Mouse (Mus musculus) lung, adult 2 months (tissue): Measurements from ENCODE around the gene Anks1b. TPM values are rescaled to one million over a fixed set of nuclear protein-coding genes. Genes with fewer than 3 reads are reported as not detected.

Source experiments
- DNase-seq: peaks from one replicate; pipeline ENCODE4 v3.0.0; 2022
- H3K4me1 ChIP-seq: fragments of 200-500 bp; 2 replicates; pipeline ENCODE4 v1.6.1; 2011; ENCODE audit warnings: low read length; ENCODE audit not compliant: control insufficient read depth, insufficient read depth
- H3K4me3 ChIP-seq: fragments of 200-500 bp; replicated peaks from 2 replicates; pipeline ENCODE3; 2011; ENCODE audit warnings: low read depth, mild to moderate bottlenecking, control low read depth, low read length; ENCODE audit errors: extremely low read depth
- CTCF ChIP-seq: fragments of 200-500 bp; IDR thresholded peaks from 2 replicates; pipeline ENCODE4 v1.5.1; 2011; ENCODE audit warnings: mild to moderate bottlenecking, low read length, control low read depth; ENCODE audit not compliant: insufficient read depth
- POLR2A ChIP-seq: fragments of 200-500 bp; IDR thresholded peaks from 2 replicates; pipeline ENCODE4 v1.6.1; 2011; ENCODE audit warnings: low read depth, mild to moderate bottlenecking, control low read depth, low read length, borderline replicate concordance; ENCODE audit errors: extremely low read depth
- WGBS: fragments of 180-500 bp; shearing (Covaris S2); methylation state at CpG from one replicate; pipeline ENCODE4 v1.1.7; 2018; 5-methylcytosine and 5-hydroxymethylcytosine counted together
- polyA plus RNA-seq: library from polyadenylated mRNA; depleted of rRNA; stranded (reverse); fragments of >200 nt; gene quantifications from 2 replicates; pipeline ENCODE4 v1.2.3, GENCODE M21; 2012

Anks1b gene
- polyA plus RNA-seq, 1 experiment = 0.41 TPM

DNA sequence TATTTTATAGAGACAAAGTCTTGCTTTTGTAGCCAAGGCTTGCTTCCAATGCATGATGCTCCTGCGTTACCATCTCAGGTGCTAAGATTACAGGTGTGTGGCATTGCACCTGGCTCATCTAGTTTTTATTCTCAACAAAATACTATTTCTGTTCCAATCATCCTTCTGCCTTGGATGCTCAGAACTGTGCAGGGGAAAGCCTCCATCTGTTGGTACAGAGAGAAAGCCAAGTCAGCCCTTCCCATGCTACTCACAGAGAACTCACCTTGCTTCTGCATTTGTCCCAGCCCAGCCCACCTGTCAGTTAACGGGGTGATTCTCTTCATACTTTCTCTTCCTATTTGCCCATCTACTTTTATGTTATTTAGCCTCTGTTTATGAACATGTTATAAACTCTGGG, 244.5 kb downstream of the Anks1b start:
- 80% methylated on average over 2 of the region's 2 CpGs for WGBS
- TF ChIP-seq POLR2A = no peak
- no peak overlapping the region for H3K4me3 ChIP-seq
- DNase-seq = no peak
- no peaks in the 10 kb centered on the region for H3K4me1 ChIP-seq

GRCm38 (mm10) chr10:90137538-90137937, 264.2 kb downstream of the Anks1b start:
- Histone ChIP-seq H3K4me3 (no peak overlapping the region), H3K4me1 (no peaks in the 10 kb centered on the region)
- no peak for DNase-seq
- no peak for TF ChIP-seq POLR2A
- no peak for TF ChIP-seq CTCF

GRCm38 (mm10) chr10:90140947-90141346, 267.6 kb downstream of the Anks1b start:
- no peak for TF ChIP-seq CTCF
- TF ChIP-seq POLR2A = no peak
- no peak for DNase-seq
- H3K4me1 ChIP-seq = no peaks in the 10 kb centered on the region
- H3K4me3 ChIP-seq = no peak overlapping the region

DNA sequence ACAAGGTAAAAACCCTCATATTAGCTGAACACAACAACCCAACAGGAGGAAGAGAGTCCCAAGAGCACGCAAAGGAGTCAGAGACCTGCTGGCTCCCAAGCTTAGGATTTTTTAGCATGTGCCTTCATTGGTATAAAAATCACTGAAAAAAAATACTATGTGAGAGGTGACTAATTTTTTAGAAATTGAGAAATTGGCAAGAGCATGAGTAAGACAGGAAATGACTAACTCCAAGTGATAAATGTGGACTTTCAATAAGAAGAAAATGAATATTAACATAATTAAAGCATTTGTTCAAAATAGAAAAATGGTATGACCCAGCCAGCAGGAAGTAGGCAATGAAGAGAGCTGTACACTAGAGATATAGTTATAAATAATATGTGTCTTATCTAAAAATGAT, 271.1 kb downstream of the Anks1b start:
- Histone ChIP-seq H3K4me1 (no peaks in the 10 kb centered on the region), H3K4me3 (no peak overlapping the region)
- TF ChIP-seq POLR2A (no peak), CTCF (no peak)
- DNase-seq = no peak
- 91% methylated on average over 1 of the region's 1 CpGs for WGBS

DNA sequence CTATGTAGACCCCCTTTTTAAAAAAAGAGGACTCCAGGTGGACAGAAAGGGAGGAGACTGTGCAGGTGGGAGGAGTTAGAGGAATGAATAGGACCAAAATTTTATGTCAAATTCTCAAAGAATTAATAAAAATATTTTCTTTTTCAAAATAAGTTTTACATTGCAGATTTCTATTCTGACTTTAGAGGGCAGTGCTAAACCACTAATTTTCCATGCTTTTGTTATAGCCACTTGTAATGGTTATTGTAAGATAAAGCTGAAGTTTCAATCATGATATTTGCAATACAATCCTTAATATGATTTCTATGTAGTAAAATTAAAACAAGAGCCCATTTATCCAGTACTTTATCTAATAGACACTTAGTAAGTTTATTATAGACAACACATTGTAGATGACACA, 278.2 kb downstream of the Anks1b start:
- TF ChIP-seq CTCF (no peak), POLR2A (no peak)
- H3K4me1 ChIP-seq = no peaks in the 10 kb centered on the region
- no peak for DNase-seq
- H3K4me3 ChIP-seq = no peak overlapping the region

- no peaks in the 10 kb centered on the region for H3K4me1 ChIP-seq
- DNase-seq = no peak
- 50% methylated on average over 6 of the region's 6 CpGs for WGBS
- H3K4me3 ChIP-seq = no peak overlapping the region
- TF ChIP-seq POLR2A (no peak), CTCF (no peak)
Measured at GRCm38 (mm10) chr10:90169941-90170580, 296.8 kb downstream of the Anks1b start.

DNA sequence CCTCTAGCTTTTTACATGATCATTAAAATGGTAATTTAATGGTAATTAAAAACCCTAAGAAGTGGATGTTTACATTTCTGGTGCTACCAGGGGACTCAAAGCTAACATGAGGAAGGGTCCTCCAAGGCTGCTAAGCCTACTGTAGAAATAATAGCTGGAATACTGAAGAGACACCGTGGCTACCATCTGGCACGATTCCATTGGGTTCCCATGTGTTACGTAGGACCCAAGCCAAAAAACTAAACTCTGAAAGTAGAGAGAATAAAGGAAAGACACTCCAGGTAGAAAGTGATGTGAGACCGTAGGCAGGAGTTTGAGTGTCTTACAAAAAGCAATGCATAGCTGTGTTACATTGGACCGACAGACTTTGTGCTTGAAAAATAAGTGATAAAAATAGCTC, 317.1 kb downstream of the Anks1b start:
- TF ChIP-seq POLR2A (no peak), CTCF (no peak)
- DNase-seq = no peak
- WGBS = 69% methylated on average over 5 of the region's 5 CpGs

GRCm38 (mm10) chr10:90196936-90197335, 323.6 kb downstream of the Anks1b start:
- no peak overlapping the region for H3K4me3 ChIP-seq
- no peaks in the 10 kb centered on the region for H3K4me1 ChIP-seq
- TF ChIP-seq CTCF (no peak), POLR2A (no peak)
- 76% methylated on average over 5 of the region's 5 CpGs for WGBS
- no peak for DNase-seq

More for the DNA sequence above, 317.1 kb downstream of the Anks1b start:
- no peaks in the 10 kb centered on the region for H3K4me1 ChIP-seq
- H3K4me3 ChIP-seq = no peak overlapping the region

DNA sequence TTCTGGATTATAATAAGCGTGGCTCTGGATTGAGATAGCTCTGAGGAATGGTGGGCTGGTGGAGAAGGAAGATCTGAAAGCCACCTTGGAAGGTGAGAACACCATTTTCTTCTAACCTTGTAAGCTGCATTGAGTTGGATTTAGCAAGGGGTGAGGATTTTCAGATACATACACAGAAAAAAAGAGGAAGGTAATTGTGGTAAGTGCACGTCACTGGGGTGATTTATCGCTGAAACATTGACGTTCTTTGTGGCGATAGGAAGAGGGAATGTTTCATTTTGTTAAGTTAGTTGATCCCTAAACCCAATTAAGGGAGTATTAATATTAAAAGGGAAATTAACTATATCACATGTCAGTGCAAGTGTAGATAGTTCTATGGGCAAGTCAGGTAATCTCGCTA, 336.7 kb downstream of the Anks1b start:
- DNase-seq = no peak
- Histone ChIP-seq H3K4me3 (no peak overlapping the region), H3K4me1 (no peaks in the 10 kb centered on the region)
- 79% methylated on average over 6 of the region's 6 CpGs for WGBS
- TF ChIP-seq CTCF (no peak), POLR2A (no peak)

GRCm38 (mm10) chr10:90220470-90220869, 347.2 kb downstream of the Anks1b start:
- Histone ChIP-seq H3K4me1 (no peaks in the 10 kb centered on the region), H3K4me3 (no peak overlapping the region)
- WGBS = 56% methylated on average over 3 of the region's 3 CpGs
- no peak for TF ChIP-seq POLR2A
- TF ChIP-seq CTCF = no peak
- DNase-seq = no peak
